Mouse (Mus musculus) cerebral cortex, adult 2 months (tissue): Measurements from ENCODE around the gene Amy2a4.

Source experiments
- whole genome bisulfite sequencing: fragments of 180-500 bp; shearing (Covaris S2); methylation state at CpG from one replicate; pipeline ENCODE4 v1.1.7; 2018; 5-methylcytosine and 5-hydroxymethylcytosine counted together

Gene Amy2a4

DNA sequence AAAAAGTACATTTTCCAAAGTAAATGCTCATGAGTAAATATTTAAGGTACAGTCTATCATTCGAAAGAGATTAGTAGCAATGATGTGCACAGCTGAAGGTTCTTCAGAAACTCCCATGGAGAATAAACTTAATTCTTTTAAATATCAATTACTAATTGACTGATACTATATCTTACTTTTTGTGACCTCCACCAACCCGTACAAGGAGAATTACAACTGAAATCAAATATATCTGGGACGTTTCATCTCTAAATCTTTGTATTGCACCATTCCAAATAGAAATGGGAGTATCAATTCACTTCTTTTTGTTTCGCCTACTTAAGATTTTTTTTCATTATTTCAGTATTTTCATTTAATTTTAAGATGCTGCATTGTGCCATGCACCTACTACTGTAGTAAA is at the start of gene Amy2a4:
Gene Amy2a4 (minus strand): TSS at position 101 of the 400 bp plus-strand sequence.
- WGBS: no CpG with 5 or more reads among the region's 4 CpGs

DNA sequence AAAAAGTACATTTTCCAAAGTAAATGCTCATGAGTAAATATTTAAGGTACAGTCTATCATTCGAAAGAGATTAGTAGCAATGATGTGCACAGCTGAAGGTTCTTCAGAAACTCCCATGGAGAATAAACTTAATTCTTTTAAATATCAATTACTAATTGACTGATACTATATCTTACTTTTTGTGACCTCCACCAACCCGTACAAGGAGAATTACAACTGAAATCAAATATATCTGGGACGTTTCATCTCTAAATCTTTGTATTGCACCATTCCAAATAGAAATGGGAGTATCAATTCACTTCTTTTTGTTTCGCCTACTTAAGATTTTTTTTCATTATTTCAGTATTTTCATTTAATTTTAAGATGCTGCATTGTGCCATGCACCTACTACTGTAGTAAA is 32.7 kb upstream of the Amy2a4 start, which contains the start of gene Amy2a3:
Gene Amy2a3 (minus strand): TSS at position 101 of the 400 bp plus-strand sequence.
- WGBS: no CpG with 5 or more reads among the region's 4 CpGs

DNA sequence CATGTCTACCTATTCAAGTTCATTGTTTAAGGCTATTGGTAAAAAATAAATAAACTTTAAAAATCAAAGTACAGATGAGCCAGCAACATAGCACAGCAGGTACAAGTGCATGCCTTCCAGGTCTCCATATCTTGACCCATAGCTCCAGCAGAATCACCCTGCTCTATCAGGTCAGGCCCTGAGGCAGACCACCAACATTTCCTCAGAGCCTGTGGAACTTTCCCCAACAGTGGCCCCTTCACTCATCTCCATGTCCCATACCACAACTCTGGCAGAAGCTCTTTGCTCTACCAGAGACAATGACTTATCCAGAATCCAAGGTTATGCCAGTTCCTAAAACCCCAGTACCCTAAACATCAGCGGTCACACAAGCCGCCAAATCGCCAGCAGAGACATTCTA is 21.7 kb upstream of the Amy2a4 start:
- WGBS: no CpG with 5 or more reads among the region's 3 CpGs

DNA sequence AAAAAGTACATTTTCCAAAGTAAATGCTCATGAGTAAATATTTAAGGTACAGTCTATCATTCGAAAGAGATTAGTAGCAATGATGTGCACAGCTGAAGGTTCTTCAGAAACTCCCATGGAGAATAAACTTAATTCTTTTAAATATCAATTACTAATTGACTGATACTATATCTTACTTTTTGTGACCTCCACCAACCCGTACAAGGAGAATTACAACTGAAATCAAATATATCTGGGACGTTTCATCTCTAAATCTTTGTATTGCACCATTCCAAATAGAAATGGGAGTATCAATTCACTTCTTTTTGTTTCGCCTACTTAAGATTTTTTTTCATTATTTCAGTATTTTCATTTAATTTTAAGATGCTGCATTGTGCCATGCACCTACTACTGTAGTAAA is 32.5 kb downstream of the Amy2a4 start, which contains the start of gene Amy2a5:
Gene Amy2a5 (minus strand): TSS at position 101 of the 400 bp plus-strand sequence.
- WGBS: no CpG with 5 or more reads among the region's 4 CpGs
